Mouse (Mus musculus) forebrain, postnatal 0 days (tissue): ENCODE results near the gene Dhh. TPM values are rescaled to one million over a fixed set of nuclear protein-coding genes. Genes with fewer than 3 reads are reported as not detected.
A peak's percentile ranks its signal among the peaks of the same experiment; 100 is the strongest.

Experiments
- ATAC-seq: fragments of 200-750 bp; cut with Nextera tagmentation; 2 replicates; pipeline ENCODE4 v1.8.0; 2017; ENCODE audit warnings: mild to moderate bottlenecking, moderate library complexity
- DNase-seq: peaks from one replicate; pipeline ENCODE4 v3.0.0-alpha.2; 2015
- H3K27ac ChIP-seq: fragments of 300-500 bp; sonication (generic); 2 replicates; pipeline ENCODE4 v1.5.1; 2014; ENCODE audit warnings: low read depth, mild to moderate bottlenecking, antibody characterized with exemption, low read length, moderate library complexity, mixed read lengths
- H3K27me3 ChIP-seq: fragments of 300-500 bp; sonication (generic); 2 replicates; pipeline ENCODE4 v1.6.1; 2014; ENCODE audit warnings: mild to moderate bottlenecking, low read length, mixed read lengths; ENCODE audit not compliant: insufficient read depth
- H3K36me3 ChIP-seq: fragments of 300-500 bp; sonication (generic); 2 replicates; pipeline ENCODE4 v1.6.1; 2014; ENCODE audit warnings: mild to moderate bottlenecking, moderate library complexity; ENCODE audit not compliant: insufficient read depth
- H3K4me1 ChIP-seq: fragments of 300-500 bp; sonication (generic); 2 replicates; pipeline ENCODE4 v1.6.1; 2014; ENCODE audit warnings: antibody characterized with exemption; ENCODE audit not compliant: insufficient read depth
- H3K4me2 ChIP-seq: fragments of 300-500 bp; sonication (generic); 2 replicates; pipeline ENCODE4 v1.6.1; 2014; ENCODE audit warnings: low read depth, mild to moderate bottlenecking, moderate library complexity
- H3K4me3 ChIP-seq: fragments of 300-500 bp; sonication (generic); 2 replicates; pipeline ENCODE4 v1.5.1; 2014; ENCODE audit warnings: low read depth, low read length, mixed read lengths
- H3K9ac ChIP-seq: fragments of 300-500 bp; sonication (generic); 2 replicates; pipeline ENCODE4 v1.6.1; 2014; ENCODE audit warnings: mild to moderate bottlenecking
- H3K9me3 ChIP-seq: fragments of 300-500 bp; sonication (generic); 2 replicates; pipeline ENCODE4 v1.6.1; 2016; ENCODE audit warnings: low read length
- CTCF ChIP-seq: sonication (generic); IDR thresholded peaks from 2 replicates; pipeline ENCODE4 v1.5.1; 2016; ENCODE audit warnings: antibody characterized with exemption, control low read depth, low read depth
- WGBS: fragments of 180-500 bp; shearing (Covaris S2); extraction: QIAGEN DNeasy Blood & Tissue Kit; methylation state at CpG from one replicate; pipeline ENCODE4 v1.1.7; 2014; 5-methylcytosine and 5-hydroxymethylcytosine counted together
- polyA plus RNA-seq: library from polyadenylated mRNA; unstranded; fragments of >200 nt; fragmentation: Nextera tagmentation; extraction: Ambion mirVana; gene quantifications from 2 replicates; pipeline ENCODE4 v1.2.1, GENCODE M21; 2015
- total RNA-seq: library from RNA; depleted of rRNA; stranded (reverse); fragments of >200 nt; gene quantifications from 2 replicates; pipeline ENCODE4 v1.2.3, GENCODE M21; 2014

The Dhh gene
- total and polyA plus RNA-seq, 2 experiments from 2014 or later, result 0.25 to 0.76 TPM

DNA sequence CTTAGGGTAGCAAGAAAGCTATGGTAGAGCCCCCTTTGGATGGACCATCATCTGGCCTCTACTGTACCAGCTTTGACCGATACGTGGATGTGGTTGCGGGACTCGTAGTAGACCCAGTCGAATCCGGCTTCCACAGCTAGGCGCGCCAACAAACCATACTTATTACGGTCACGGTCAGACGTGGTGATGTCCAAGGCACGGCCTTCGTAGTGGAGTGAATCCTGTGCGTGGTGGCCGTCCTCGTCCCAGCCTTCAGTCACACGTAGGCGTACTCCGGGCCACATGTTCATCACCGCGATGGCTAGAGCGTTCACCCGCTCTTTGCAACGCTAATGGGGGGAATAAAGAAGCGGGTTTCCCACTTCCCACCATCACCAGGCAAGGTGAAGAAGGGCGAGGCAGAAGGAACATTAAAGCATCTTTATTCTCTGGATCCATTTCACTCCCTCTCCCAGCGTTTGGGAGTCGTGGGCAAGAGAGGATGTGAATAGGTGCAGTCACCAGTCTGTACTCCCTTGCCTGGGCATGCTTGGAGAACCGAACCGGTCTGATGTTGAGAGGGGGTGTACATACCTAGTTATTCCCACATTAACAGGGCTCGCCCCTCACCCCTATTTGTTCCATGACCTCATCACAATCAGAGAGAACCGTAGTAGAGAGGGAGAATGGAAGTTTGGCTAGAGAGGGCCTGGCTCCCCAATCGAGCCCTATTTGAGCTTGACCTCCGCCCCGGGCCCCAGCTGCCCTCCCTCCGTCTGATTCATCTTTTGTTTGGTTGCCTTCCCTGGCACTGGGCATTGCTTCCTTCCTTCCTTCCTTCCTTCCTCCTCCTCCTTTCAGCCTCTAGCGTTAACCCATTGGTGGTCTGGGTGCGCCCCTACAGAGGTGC lies 3.4 kb downstream of the Dhh start:
- WGBS, result 5% methylated on average over 38 of the region's 38 CpGs
- ATAC-seq, result no peak

DNA sequence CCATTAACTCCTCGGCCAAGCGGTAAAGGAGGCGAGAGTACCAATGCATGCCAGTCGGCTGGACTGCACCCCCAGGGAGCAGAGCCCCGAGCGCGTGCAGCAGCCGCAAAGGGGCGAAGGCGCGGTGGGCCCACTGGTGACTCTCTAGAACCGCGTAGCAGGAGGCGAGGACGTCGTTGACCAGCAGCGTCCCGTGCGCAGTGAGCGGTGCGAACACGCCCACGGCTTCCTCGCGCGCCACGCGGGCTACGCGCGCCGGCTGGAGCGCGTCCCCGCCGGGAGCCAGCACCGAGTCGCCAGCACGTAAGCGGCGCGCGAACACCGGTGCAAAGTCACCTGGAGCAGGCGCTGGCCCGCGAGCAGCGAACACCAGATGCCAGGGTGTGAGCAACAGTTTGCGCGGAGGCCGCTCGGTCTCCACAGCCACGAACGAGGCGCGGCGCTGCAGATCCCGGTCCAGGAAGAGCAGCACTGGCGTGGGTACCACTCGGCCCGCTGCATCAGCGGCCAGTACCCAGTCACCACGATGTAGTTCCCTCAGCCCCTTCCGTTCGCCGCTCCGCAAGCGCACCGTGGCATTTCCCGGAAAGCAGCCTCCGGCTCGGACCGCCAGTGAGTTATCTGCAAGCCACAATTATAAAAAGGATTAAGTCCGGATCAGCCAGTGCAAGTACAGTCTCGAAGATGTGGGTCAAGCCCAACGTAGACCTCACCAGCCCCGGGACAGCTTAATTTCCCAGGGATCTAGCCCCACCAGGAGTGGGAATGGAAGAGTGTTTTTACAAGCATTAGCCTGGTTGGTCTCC lies 4.2 kb downstream of the Dhh start, which contains the start of gene Rhebl1:
Gene Rhebl1 (minus strand): TSS at position 601 of the 806 bp plus-strand sequence.
- no peak within 1 kb of the TSS for H3K27ac ChIP-seq
- DNase-seq (peak; percentile 50), ATAC-seq (0 out of 2 replicates have a peak, but pooled peaks have one; percentile 14)
- under 1% methylated on average over 77 of the region's 77 CpGs for WGBS
- H3K4me1 ChIP-seq, result 0 out of 2 replicates have a peak, but pooled peaks cover 3% of the 10 kb centered on the region
- peaks cover 66% of the 10 kb centered on the region for H3K27me3 ChIP-seq
- H3K4me2 ChIP-seq, result peak within 1 kb of the TSS; percentile 94
- no peaks in the 10 kb centered on the region for H3K9me3 ChIP-seq
- H3K4me3 ChIP-seq, result peak within 1 kb of the TSS; percentile 50
- TF ChIP-seq CTCF, result no peak
- peak within 1 kb of the TSS; percentile 40 for H3K9ac ChIP-seq
- H3K36me3 ChIP-seq, result no peaks in the 10 kb centered on the region

More for the DNA sequence above, 3.4 kb downstream of the Dhh start:
- DNase-seq, result peak; percentile 39
- Histone ChIP-seq H3K27ac (no peak overlapping the region), H3K9me3 (no peaks in the 10 kb centered on the region), H3K27me3 (peaks cover 69% of the 10 kb centered on the region), H3K4me1 (0 out of 2 replicates have a peak, but pooled peaks cover 3% of the 10 kb centered on the region), H3K36me3 (no peaks in the 10 kb centered on the region), H3K4me2 (peak overlapping the region; percentile 94), H3K9ac (peak overlapping the region; percentile 40), H3K4me3 (peak overlapping the region; percentile 50)
- no peak for TF ChIP-seq CTCF

DNA sequence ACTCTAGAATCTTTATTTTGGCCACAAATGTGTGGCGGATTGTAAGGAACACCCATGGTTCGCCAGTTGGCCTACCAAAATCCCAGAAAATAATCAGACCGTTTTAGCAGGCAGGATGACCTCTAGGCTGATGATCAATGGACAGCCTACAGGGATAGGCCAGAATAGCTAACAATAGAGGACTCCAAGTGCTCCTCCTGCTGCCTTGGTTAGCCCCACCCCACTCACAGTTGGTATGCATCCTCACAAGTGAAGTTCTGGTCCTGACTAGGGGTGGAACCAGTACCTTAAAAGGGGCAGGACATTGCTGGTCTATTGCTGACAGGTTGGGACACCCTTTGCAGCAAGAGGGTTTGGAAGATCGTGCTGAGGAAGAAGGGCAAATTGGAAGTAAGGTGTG lies 5.3 kb downstream of the Dhh start:
- Histone ChIP-seq H3K27ac (no peak overlapping the region), H3K4me3 (no peak overlapping the region), H3K4me2 (no peak overlapping the region), H3K4me1 (0 out of 2 replicates have a peak, but pooled peaks cover 3% of the 10 kb centered on the region), H3K36me3 (no peaks in the 10 kb centered on the region), H3K27me3 (peaks cover 55% of the 10 kb centered on the region), H3K9ac (no peak overlapping the region), H3K9me3 (no peaks in the 10 kb centered on the region)
- TF ChIP-seq CTCF, result no peak
- 45% methylated on average over 4 of the region's 4 CpGs for WGBS
- ATAC-seq, result no peak
- DNase-seq, result no peak

DNA sequence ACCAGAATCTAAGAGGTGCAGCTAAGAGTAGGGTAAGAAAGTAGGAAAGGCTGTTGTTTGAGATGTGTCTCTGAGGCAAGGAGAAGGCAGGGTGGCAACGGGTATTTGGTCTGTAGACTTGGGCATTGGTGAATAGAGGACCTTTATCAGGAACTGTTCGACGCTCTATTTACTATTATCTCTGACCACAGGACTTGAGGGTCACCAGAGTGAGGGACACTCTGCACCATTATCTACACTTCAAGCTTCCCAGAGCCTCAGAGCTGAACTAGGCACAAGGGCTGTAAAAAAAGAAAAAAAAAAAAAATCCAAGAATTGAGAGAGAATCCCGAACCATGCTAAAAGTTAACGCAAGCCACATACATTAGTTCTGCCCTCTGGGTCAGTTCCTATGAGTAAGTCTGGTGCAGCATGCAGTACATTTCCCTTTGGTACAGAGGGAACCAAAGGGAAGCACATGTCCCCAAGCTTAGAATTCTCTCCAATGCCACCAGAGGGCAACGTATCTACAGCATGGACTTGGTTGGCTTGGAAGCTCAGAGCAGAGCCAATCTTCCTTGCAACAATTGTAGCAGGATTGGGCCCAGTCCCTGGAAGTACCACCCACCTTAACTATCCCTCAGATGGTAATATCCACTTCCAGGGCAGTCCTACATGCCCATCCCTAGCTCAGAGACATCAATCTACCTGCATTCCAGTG lies 6.3 kb downstream of the Dhh start:
- Histone ChIP-seq H3K4me2 (no peak overlapping the region), H3K9ac (no peak overlapping the region), H3K27ac (no peak overlapping the region), H3K27me3 (peaks cover 46% of the 10 kb centered on the region), H3K4me3 (no peak overlapping the region), H3K4me1 (0 out of 2 replicates have a peak, but pooled peaks cover 3% of the 10 kb centered on the region), H3K36me3 (no peaks in the 10 kb centered on the region), H3K9me3 (no peaks in the 10 kb centered on the region)
- ATAC-seq (peak; percentile 92), DNase-seq (peak; percentile 85)
- WGBS, result 47% methylated on average over 6 of the region's 6 CpGs
- TF ChIP-seq CTCF, result peak; percentile 96

DNA sequence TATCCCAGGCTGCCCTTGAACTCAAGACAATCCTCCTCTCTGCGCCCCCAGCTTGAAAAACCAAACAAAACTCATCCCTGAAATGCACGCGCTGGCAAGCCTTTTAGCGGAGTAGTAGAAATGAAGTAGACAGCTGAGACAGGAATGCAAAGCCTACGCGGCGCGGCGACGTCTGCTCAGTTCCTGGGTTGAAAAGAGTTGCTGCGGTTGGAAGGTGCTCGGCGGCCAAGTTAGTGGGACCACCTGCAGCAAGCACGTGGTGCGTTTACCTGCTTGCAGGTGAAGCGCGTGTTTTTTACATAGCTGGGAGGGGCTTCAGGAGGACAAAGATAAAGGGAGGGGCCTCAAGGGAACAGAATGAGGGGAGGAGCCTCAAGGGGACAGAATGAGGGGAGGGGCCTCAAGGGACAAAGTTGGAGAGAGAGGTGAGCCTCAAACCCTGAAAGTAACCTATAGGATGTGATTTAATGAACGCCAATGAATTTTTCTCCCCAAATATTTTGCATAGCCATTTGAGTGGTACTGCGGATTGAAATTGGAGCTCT lies 7.1 kb downstream of the Dhh start:
- peak overlapping the region; percentile 21; the same call in 1 of the 2 replicates for H3K4me2 ChIP-seq
- H3K36me3 ChIP-seq, result no peaks in the 10 kb centered on the region
- 0 out of 2 replicates have a peak, but pooled peaks cover 3% of the 10 kb centered on the region for H3K4me1 ChIP-seq
- H3K4me3 ChIP-seq, result no peak overlapping the region
- no peak for DNase-seq
- H3K9ac ChIP-seq, result no peak overlapping the region
- WGBS, result 10% methylated on average over 19 of the region's 19 CpGs
- H3K27me3 ChIP-seq, result peaks cover 38% of the 10 kb centered on the region
- H3K9me3 ChIP-seq, result no peaks in the 10 kb centered on the region
- ATAC-seq, result no peak
- H3K27ac ChIP-seq, result no peak overlapping the region
- TF ChIP-seq CTCF, result no peak

DNA sequence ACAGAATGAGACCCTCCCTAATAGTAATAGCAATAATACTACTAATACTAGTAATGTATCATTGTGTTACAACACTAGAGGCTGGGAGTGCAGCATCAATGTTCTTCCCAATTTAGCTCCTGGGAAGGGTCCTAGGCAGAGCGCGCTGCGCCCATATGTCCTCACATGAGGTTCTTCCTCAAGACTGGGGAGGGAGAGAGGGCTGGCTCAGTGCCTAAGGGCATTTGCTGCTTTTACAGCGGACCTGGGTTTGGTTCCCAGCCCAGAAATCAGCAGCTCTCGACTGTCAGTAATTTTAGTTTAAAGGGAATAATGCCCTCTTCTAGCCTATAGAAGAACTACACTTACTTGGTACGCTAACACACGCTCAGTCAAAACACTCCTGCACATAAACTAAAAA lies 10.8 kb downstream of the Dhh start:
- Histone ChIP-seq H3K4me3 (no peak overlapping the region), H3K4me2 (no peak overlapping the region), H3K9ac (no peak overlapping the region), H3K36me3 (no peaks in the 10 kb centered on the region), H3K27ac (no peak overlapping the region), H3K4me1 (no peaks in the 10 kb centered on the region), H3K9me3 (no peaks in the 10 kb centered on the region), H3K27me3 (0 out of 2 replicates have a peak, but pooled peaks cover 8% of the 10 kb centered on the region)
- TF ChIP-seq CTCF, result no peak
- DNase-seq (no peak), ATAC-seq (no peak)
- WGBS, result 71% methylated on average over 7 of the region's 7 CpGs
